Mouse (Mus musculus) spleen, adult 12 weeks (tissue): ENCODE results near the gene Erich4.
"Not testable (repeated sequence)": the region's sequence is repeated elsewhere in the genome, so short reads cannot be mapped to it uniquely, and the experiment has no call there.

Experiments
- DNase-seq: peaks from one replicate; pipeline ENCODE4 v3.0.0; 2022; ENCODE audit warnings: low spot score

Gene Erich4

DNA sequence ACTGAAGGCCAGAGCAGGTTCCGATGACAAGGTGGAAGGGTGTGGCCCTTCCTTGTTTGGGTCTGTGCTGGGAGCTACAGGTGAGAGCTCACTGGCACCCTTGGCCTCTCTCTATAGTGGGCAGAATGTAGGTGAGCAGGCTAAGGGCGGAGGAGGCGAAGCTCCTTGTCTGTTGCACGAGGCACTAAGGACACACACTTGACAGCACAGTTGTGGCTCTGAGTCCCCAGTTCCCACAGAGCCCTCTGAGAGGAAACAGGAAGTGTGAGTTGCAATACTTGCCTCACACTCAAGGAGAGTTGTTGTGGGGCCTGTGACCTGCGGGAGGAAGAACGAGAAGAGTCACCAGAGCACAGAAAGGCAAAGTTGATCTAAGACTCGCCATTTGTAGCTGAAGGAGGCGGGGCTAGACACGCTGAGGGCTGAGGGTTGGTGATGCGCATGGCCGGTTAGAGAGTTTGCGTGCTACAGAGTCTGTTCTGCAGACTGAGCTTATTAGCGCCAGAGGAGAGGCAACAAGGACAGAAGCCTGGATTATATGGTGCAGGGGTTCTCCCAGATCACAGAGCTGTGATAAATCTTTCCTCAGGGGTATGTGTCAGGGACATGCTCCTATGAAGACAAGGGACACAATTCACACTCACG lies 38.8 kb downstream of the Erich4 start:
- not testable (repeated sequence) for DNase-seq

DNA sequence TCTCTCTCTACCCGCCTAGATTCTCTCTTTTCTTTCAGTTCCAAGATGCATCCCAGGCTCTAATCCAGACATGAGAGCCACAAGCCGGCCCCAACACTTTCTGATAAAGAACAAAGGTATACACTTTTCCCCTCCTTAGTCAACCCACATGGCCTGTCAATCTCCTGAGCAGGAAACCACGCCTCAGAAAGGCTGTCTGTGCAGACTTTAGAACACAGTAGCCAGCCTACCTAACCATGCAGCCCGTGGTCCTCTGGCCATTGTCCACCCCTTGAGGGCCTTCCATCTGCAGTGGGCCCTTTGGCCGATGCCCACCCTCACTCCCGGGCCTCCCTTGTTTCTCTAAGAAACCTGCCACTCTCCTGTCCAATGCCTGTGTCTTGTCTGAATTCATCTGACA lies 39.4 kb downstream of the Erich4 start:
- not testable (repeated sequence) for DNase-seq

DNA sequence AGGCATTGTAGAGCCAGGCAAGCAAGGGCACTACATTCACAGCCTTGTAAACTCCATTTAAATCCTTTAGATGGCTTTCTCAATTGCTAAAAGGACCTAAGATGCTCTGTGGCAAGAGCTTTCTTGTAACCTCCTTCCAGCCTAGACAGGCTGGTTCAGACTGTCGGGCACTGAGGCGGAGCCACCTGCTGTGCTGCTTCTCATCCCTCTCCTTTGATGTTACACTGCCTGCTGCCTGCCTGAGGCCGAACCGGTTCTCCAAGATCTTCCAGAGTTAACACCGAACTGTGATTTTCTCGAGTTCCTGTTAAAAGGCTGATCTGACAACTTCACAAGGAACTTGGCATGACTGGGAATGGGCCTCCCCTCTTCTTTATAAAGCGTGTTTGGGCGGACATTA lies 39.8 kb downstream of the Erich4 start:
- DNase-seq = no peak

DNA sequence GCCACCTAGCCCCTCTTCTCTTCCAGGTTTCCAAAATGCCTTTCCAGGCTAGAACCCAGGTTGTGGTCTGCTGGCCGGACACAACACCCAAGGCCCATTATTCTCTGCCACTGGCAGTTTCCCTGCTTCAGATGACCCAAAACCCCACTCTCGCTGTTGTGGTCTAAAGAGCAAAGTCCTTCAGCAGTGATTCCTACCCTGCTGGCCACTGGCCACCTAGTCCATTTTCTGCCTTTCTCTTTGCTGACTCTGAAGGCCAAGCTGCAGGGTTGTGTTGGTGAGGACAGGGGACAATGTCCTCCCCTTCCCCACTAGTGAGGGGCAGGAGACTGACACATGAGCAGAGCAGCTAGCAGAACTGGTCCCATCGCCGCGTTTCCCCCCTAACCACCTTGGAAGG lies 40.6 kb downstream of the Erich4 start:
- DNase-seq = no peak

DNA sequence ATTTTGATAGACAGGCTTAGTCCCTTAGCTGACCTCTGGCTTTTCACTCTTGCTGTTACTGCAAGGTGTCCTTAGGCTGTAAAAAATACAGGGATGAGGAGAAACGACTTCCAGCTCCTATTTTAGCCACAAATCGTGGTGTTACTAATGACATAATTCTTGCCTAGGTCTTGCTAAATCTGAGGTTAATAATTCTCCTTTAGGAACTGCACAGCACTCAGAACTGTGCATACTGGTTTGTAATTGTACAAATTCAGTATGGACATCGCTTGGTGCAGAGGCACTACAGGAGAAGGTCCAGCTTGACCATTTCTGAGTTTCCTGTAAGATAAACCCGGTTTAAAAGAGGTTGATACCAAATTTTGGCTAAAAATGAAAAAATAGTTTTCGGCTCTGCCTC lies 41.9 kb downstream of the Erich4 start:
- DNase-seq = not testable (repeated sequence)

DNA sequence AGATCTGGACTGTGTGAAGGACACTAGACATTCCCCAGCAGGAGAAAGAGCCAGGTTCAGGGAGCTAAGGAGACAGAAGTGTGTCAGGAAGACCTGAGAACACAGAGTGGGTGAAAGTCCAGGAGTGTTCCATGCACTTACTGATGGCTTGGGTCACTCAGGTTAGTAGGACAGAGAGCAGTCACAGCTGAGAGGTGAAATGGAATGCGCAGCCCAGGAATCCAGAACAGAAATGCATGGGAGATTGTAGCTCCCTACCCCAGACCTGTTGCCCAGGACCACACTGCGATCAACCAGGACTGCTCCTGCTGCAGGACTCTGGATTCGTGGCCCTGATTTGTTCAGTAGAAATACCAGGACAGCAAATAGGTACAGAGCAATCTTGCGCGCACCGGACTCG lies 47.0 kb downstream of the Erich4 start:
- DNase-seq = no peak
